Mouse (Mus musculus) Muller cell, postnatal 12 days (primary cell): ENCODE measurements around the gene Ppp1r3a.
"Not testable (repeated sequence)": the region's sequence is repeated elsewhere in the genome, so short reads cannot be mapped to it uniquely, and the experiment has no call there.

ENCODE experiments used
- DNase-seq: peaks from one replicate; pipeline ENCODE4 v3.0.0-alpha.2; 2015; ENCODE audit errors: inconsistent ontology term

Gene Ppp1r3a

DNA sequence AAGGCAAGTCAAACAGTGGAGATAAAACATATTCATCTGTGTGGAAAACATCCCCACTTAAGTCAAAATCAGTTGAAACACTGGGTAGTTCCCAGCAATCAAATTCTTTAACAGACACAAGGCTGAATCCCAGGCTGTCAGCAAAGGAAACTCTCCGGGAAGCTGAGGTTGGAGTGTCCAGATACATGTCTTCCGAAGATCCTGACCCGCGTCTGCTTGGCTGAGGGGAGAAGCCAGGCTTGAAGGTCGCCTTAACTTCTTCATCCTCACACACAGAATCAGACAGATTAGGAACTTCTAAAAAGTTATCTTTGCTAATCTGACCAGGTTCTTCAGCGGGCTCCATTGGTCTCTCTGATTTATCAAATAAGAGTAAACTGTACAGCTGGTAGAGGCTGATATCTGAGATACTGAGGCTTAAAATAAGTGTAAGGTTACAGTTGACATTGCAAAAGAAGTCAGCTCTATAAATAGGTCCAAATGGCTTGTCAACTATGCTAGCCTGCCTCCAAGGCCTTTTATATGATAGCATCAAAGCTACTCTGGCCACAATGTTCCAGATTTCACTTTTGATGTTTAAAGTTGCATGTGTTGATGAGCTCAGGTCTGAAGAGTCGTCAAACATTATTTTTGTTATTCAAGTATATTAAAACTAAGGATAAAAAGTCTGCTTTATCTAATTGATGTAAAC lies at the start of gene Ppp1r3a:
Gene Ppp1r3a (minus strand): TSS at position 374 of the 691 bp plus-strand sequence.
- no peak for DNase-seq

DNA sequence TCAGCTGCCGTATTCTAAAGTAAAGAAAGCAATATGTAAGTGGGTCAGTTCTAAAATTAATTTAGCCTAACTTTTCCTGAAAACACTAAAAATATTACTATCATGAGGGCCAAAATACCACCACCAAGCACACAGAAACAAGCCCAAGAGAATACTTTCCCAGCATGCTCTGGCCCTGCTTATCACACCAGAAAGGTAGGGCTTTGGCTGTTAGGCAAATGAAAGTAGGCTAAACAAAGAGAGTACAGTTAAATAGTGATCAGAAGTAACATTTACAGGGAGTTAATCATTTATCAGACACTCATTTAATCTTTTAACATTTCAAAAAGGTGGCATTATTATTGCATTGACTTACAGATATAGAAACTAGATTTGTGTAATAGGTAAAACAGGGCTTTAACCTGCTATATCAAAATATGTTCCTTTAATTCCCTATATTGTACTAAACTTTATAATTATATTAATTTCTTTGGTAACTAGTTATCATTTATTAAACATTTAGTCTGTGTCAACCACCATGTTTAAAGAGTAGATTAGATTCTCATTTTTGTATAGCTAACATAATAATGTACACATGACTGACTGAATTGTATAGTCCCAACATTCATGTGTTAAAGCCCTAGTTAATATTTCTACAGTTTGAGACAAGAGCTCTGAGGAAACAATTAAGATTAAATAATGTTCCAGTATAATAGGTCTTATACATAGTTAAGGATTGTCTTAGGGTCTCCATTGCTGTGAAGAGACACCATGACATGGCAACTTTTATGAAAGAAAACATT lies 32.3 kb upstream of the Ppp1r3a start:
- no peak for DNase-seq

- DNase-seq, result no peak
These were observed 22.8 kb upstream of the Ppp1r3a start for GRCm38 (mm10) chr6:14777920-14778319.

- no peak for DNase-seq
These were observed 16.6 kb upstream of the Ppp1r3a start for GRCm38 (mm10) chr6:14771717-14772116.

DNA sequence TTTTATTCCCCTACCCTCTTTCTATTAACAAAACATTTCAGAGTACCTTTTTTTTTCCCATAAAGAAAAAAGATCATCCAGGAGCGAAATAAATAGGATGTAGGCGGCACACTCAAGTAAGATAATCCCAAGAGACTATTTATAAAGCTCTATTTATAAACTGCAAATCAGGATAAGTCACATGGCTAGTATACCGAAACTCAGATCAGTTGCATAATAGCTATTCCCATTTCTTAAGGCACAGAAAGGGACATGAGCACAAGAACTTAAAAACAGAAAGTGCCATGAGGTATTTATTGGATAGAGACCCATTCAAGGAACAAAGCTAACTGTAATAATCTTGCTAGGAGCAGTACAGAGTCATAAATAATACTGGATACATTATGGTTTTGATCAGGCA lies 2.4 kb upstream of the Ppp1r3a start:
- DNase-seq, result no peak

DNA sequence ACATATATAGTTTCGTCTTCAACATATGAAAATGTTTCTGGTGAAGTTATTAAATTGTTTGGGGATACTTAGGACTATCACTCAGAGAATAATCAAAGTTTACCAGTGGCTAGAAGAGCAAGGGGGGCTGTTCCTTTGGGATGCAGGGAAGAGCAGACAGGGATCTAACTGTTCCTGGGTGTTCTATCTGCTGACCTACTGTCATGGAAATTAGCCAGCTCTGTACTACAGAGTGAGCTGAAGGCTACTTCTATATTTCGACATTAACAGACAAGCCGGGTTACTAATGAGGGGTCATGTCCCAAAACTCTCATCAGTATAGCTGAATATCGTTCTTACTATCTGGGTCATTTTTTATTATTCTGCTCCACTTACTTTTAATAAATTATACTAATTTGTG lies 1.6 kb downstream of the Ppp1r3a start:
- DNase-seq, result no peak

- DNase-seq, result no peak
These were observed 2.9 kb downstream of the Ppp1r3a start for GRCm38 (mm10) chr6:14752211-14752610.

GRCm38 (mm10) chr6:14747000-14747399 lies 8.1 kb downstream of the Ppp1r3a start:
- DNase-seq, result no peak

DNA sequence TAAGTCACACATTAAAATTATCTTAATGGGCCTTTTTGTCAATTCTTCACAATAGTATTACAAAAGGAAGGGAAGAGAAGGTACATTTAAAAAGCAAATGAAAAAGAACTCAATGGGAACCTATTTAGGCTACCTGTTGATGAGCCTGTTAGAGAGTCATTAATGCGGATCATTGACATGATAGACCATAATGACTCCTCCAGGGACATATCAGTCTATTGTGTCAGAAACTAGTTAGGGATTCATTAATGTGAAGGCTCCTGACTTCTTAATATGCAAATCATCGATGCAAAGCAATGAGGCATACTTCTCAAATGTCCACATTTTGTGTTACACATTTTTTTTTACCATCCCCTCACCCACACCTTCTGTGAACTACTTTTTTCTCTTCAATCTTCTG lies 19.1 kb downstream of the Ppp1r3a start:
- no peak for DNase-seq

DNA sequence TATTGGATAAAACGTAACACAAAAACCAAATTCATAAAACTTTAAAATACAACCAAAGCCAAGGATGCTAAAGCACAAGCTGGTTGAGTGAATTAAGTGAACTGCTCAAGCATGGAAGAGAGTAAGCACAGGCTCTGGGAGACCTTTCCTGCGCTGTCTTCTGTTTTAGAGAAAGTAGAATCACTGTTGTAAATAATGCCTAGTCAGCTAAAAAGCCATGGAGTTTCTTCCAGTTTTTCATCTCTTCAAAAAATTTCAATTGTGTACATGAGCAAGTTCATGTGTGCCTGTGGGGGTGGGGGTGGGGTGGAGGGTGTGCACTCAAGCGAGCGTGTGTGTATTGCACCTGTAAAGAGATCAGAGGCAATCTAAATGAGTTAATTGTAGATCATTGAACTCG lies 24.1 kb downstream of the Ppp1r3a start:
- DNase-seq, result no peak

DNA sequence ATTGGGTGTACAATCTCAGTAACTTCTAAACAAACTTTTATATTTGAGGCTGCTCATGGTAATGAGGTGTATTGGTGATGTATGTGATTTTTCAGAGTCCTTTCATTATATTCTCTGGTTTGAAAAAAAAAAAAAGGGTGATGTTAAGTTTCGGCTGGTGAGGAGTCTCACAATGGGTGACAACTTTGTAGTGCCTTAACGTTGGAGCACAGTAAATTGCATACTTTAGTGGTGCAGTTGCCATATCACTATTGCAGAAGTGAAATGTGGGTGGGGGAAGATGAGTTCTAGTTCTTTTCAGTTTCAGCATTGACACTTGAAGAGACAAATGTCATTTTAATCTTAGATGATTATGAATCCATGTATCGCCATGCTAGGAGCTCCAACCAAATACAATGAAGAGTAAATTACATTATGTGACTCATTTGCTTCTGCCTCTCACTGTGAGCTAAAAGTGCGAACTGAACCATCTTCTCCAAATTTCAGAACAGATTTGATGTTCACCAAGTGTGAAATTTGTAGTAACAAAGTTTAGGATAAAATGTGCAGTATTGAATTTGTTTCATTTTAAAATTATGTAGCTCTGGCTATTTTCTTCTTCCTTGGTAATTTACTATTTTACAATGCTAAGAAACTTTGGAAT lies 34.2 kb downstream of the Ppp1r3a start:
- DNase-seq, result no peak

- DNase-seq, result no peak
These were observed 34.8 kb downstream of the Ppp1r3a start for GRCm38 (mm10) chr6:14720110-14720771.

DNA sequence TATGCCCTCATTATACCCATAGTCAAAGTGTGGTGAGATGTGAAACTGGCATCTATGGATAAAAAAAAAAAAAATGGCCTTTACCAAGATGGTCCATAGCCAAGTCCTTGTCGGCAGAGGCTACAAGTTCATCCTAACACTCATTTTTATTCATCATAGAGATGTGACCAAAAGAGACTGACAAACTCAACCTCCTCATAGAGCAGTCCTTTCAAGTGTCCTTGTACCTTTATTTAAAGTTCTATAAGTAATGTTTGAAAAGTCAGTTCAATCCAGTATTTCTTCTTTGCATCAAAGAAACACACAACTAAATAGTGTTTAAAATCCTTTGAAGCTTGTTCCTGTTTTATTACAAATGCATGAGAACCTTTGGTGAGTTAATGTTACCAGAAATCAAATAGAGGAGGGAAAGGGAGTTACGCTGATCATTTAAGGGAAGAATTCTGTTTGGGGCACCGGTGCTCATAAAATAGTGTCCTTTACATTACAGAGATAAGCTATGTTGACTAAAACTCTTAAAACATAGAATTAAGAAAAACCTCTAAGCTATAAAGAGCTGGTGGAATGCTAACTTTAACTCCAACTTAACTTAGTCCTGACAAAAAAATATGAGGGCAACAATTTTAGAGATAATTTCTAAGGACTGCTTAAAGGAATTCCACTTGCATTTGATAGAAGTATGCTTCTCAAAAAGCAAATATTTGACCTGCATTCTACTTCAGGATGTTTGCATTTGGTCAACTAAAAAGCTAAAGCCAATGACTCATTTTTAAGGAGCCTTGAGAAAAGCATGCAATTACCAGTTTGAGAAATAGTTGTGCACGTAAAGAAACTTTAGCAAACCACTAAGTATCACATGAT lies 39.7 kb downstream of the Ppp1r3a start:
- no peak for DNase-seq

GRCm38 (mm10) chr6:14712146-14712545 lies 42.9 kb downstream of the Ppp1r3a start:
- no peak for DNase-seq

DNA sequence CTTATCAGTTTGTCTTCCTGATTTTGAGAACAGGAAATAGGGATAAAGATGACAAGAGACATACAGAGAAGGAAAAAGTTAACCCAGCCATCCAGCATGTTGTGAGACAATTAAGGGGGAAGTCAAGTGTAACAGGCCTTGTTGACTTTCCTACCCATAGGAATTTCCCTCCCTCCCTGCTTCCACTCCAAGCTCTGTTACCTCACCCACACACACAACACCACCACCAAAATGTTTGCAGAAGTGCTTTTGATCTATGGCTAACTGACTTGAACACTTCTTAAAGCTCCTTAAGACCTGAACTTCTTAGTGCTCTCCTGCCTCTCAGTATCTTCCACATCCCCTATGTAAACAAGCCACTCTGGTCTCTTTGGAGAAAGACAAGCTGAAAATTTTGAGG lies 55.0 kb downstream of the Ppp1r3a start:
- no peak for DNase-seq

- peak; percentile 5 for DNase-seq
These were observed 75.7 kb downstream of the Ppp1r3a start for GRCm38 (mm10) chr6:14679231-14679887.

GRCm38 (mm10) chr6:14668966-14669365 lies 86.1 kb downstream of the Ppp1r3a start:
- not testable (repeated sequence) for DNase-seq

- DNase-seq, result not testable (repeated sequence)
These were observed 87.4 kb downstream of the Ppp1r3a start for GRCm38 (mm10) chr6:14667651-14668050.
